Mouse (Mus musculus) spleen, adult 2 months (tissue): ENCODE results near the gene Ypel3.

Experiments
- CTCF ChIP-seq: fragments of 200-500 bp; IDR thresholded peaks from 2 replicates; pipeline ENCODE4 v1.5.1; 2011; ENCODE audit warnings: mild to moderate bottlenecking, inconsistent platforms; ENCODE audit not compliant: insufficient read depth, insufficient read length, insufficient replicate concordance; ENCODE audit errors: extremely low read depth
- POLR2A ChIP-seq: fragments of 200-500 bp; IDR thresholded peaks from 2 replicates; pipeline ENCODE4 v1.6.1; 2011; ENCODE audit warnings: low read depth, low read length, inconsistent platforms

DNA sequence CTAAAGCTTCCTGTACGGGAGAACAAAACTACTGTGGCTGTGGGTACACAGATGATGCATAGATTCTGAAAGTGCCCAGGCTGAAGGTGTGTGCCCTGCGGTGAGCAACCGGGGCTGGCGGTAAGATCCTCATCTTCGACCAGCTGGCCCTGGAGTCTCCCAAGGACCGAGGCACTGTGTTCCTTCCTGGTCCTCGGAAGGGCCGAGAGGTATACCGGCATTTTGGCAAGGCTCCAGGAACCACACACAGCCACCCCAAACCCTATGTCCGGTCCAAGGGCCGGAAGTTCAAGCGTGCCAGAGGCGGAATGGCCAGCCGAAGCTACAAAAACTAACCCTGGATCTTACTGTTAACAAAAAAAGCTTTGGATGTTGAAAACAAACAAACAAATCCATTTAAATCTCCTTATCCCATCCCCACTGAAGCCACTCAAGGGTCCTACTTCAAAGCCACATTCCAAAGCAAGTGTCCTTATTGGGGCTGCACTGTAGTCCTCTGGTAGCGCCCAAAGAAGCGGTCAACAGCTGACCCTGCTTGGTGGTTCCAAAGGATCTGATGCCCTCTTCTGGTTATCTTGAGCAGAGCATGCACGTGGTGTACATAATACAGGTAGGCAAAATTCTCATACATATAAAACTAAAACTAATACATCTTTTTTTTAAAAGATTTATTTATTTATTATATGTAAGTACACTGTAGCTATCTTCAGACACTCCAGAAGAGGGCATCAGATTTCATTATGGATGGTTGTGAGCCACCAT, 27.0 kb upstream of the Ypel3 start:
- no peak for TF ChIP-seq CTCF
- TF ChIP-seq POLR2A: no peak
